Mouse (Mus musculus): ENCODE data around the gene Pde6b.

The Pde6b gene

GRCm38 (mm10) chr5:108389744-108390143 is 1.6 kb downstream of the Pde6b start:
- DNase-seq (ENCODE audit: low read depth, low spot score), result no peak

- DNase-seq (ENCODE audit: low read depth, low spot score), result no peak
Observed at GRCm38 (mm10) chr5:108403453-108403852, 15.3 kb downstream of the Pde6b start.

- DNase-seq (ENCODE audit: low read depth, low spot score), result no peak
Observed at GRCm38 (mm10) chr5:108405460-108405859, 17.3 kb downstream of the Pde6b start.

- DNase-seq (ENCODE audit: low read depth, low spot score), result no peak
Observed at GRCm38 (mm10) chr5:108406977-108407376, 18.8 kb downstream of the Pde6b start.

GRCm38 (mm10) chr5:108414711-108415110 is 26.5 kb downstream of the Pde6b start:
- no peak for DNase-seq (ENCODE audit: low read depth, low spot score)

- no peak for DNase-seq (ENCODE audit: low read depth, low spot score)
Observed at GRCm38 (mm10) chr5:108422741-108423140, 34.5 kb downstream of the Pde6b start.

- no peak for DNase-seq (ENCODE audit: low read depth, low spot score)
Observed at GRCm38 (mm10) chr5:108423427-108423826, 35.2 kb downstream of the Pde6b start.

GRCm38 (mm10) chr5:108427186-108427585 is 39.0 kb downstream of the Pde6b start:
- DNase-seq (ENCODE audit: low read depth, low spot score), result peak; percentile 64

GRCm38 (mm10) chr5:108431196-108431595 is 43.0 kb downstream of the Pde6b start:
- DNase-seq (ENCODE audit: low read depth, low spot score), result no peak

GRCm38 (mm10) chr5:108433804-108434587 is 45.8 kb downstream of the Pde6b start, which contains the start of gene Atp5k:
TSS of gene Atp5k (minus strand) at chr5:108434448.
- peak; percentile 96 for DNase-seq (ENCODE audit: low read depth, low spot score)

- DNase-seq (ENCODE audit: low read depth, low spot score), result no peak
Observed at GRCm38 (mm10) chr5:108436101-108436500, 47.9 kb downstream of the Pde6b start.

- DNase-seq (ENCODE audit: low read depth, low spot score), result no peak
Observed at GRCm38 (mm10) chr5:108446973-108447372, 58.8 kb downstream of the Pde6b start.

GRCm38 (mm10) chr5:108447857-108448256 is 59.7 kb downstream of the Pde6b start:
- DNase-seq (ENCODE audit: low read depth, low spot score), result no peak

GRCm38 (mm10) chr5:108448785-108449668 is 60.8 kb downstream of the Pde6b start, which contains the start of gene Mfsd7a:
TSS of gene Mfsd7a (minus strand) at chr5:108448891.
- no peak for DNase-seq (ENCODE audit: low read depth, low spot score)

- DNase-seq (ENCODE audit: low read depth, low spot score), result no peak
Observed at GRCm38 (mm10) chr5:108450837-108451540, 62.8 kb downstream of the Pde6b start.

GRCm38 (mm10) chr5:108451611-108452010 is 63.4 kb downstream of the Pde6b start:
- no peak for DNase-seq (ENCODE audit: low read depth, low spot score)

GRCm38 (mm10) chr5:108452422-108452821 is 64.2 kb downstream of the Pde6b start:
- no peak for DNase-seq (ENCODE audit: low read depth, low spot score)

- no peak for DNase-seq (ENCODE audit: low read depth, low spot score)
Observed at GRCm38 (mm10) chr5:108454094-108454493, 65.9 kb downstream of the Pde6b start.

- DNase-seq (ENCODE audit: low read depth, low spot score), result no peak
Observed at GRCm38 (mm10) chr5:108458706-108459105, 70.5 kb downstream of the Pde6b start.

GRCm38 (mm10) chr5:108460461-108460860 is 72.3 kb downstream of the Pde6b start:
- DNase-seq (ENCODE audit: low read depth, low spot score), result no peak

Data from CD4-positive, CD25-positive, alpha-beta regulatory T cell, adult 2 months (primary cell).